Comparison of ENCODE assay signal across 27 mouse cellular contexts in genomic region chr3:123977168-123977567, GRCm38 (mm10).
DNase-seq lines count a peak whose midpoint lies in the region; ATAC-seq and TF ChIP-seq lines count a peak whose summit lies in the region.
"Had no signal": no experiment of that assay in that cellular context is flagged by ENCODE, and none has a peak within 500 bp of the region (broad histone marks: within the 10 kb centered on the region; RNA-seq: fewer than 3 reads in every experiment).

No protein-coding gene starts in this region.

- 94% methylated on average over 4 of the region's 4 CpGs for WGBS in forebrain, embryonic 13.5 days
- WGBS in forebrain, embryonic 11.5 days: 88% methylated on average over 4 of the region's 4 CpGs
- WGBS in intestine, postnatal 0 days: 75% methylated on average over 4 of the region's 4 CpGs

- no peak overlapping the region for H3K9ac ChIP-seq in forebrain, embryonic 13.5 days
- H3K9ac ChIP-seq in forebrain, embryonic 11.5 days (ENCODE audit: low read length): no peak overlapping the region
- no peak overlapping the region for H3K9ac ChIP-seq in intestine, postnatal 0 days (ENCODE audit: low read depth, low read length)
- H3K9ac ChIP-seq: kidney, embryonic 15.5 days; liver, embryonic 15.5 days; lung, embryonic 15.5 days; neural tube, embryonic 12.5 days had no signal

- no peak overlapping the region for H3K27ac ChIP-seq in forebrain, embryonic 13.5 days
- no peak overlapping the region for H3K27ac ChIP-seq in forebrain, embryonic 11.5 days (ENCODE audit: low read depth, low read length)
- no peak overlapping the region for H3K27ac ChIP-seq in intestine, postnatal 0 days (ENCODE audit: low read depth, low read length)
- H3K27ac ChIP-seq: embryonic facial prominence, embryonic 10.5 days; forebrain, embryonic 10.5 days; kidney, embryonic 15.5 days; left cerebral cortex, adult 2 months; limb, embryonic 10.5 days; liver, embryonic 15.5 days; lung, embryonic 15.5 days; neural tube, embryonic 12.5 days had no signal

- DNase-seq in forebrain, embryonic 11.5 days (ENCODE audit: low spot score): no peak
- DNase-seq in 3T3-L1 (ENCODE audit: low read depth, low spot score): peak; percentile 67
- peak; percentile 79 for DNase-seq in cerebellum, adult 11-12 months
- DNase-seq in cerebellum, postnatal 14 days: peak; percentile 89 to 92
- no peak for DNase-seq in thymus, postnatal 14 days
- DNase-seq: adrenal gland, postnatal 36 days; heart, postnatal 4 days; kidney, adult 11 months; kidney, postnatal 4 days; liver; lung, postnatal 36 days; midbrain, embryonic 14.5 days; retina, postnatal 1 day; right cerebral cortex, postnatal 25 days; spleen, adult 18-20 months had no signal

- TF ChIP-seq CTCF in intestine, postnatal 0 days (IDR thresholded peaks at IDR 0.05; ENCODE audit: low read depth): no peak

- no peaks in the 10 kb centered on the region for H3K4me1 ChIP-seq in forebrain, embryonic 13.5 days
- no peaks in the 10 kb centered on the region for H3K4me1 ChIP-seq in forebrain, embryonic 11.5 days (replicated peaks; ENCODE audit: control insufficient read depth, insufficient read depth, low read length)
- H3K4me1 ChIP-seq in intestine, postnatal 0 days (replicated peaks; ENCODE audit: control insufficient read depth, insufficient read depth, low read length): no peaks in the 10 kb centered on the region
- H3K4me1 ChIP-seq: embryonic facial prominence, embryonic 10.5 days; forebrain, embryonic 10.5 days; kidney, embryonic 15.5 days; limb, embryonic 10.5 days; liver, embryonic 15.5 days; lung, embryonic 15.5 days; megakaryocyte, embryonic 14.5 days; neural tube, embryonic 12.5 days had no signal

- no peak overlapping the region for H3K4me2 ChIP-seq in forebrain, embryonic 13.5 days
- no peak overlapping the region for H3K4me2 ChIP-seq in forebrain, embryonic 11.5 days (ENCODE audit: low read depth, low read length, severe bottlenecking)
- H3K4me2 ChIP-seq in intestine, postnatal 0 days (replicated peaks; ENCODE audit: low read depth): no peak overlapping the region
- H3K4me2 ChIP-seq: kidney, embryonic 15.5 days; liver, embryonic 15.5 days; lung, embryonic 15.5 days; neural tube, embryonic 12.5 days had no signal

- no peaks in the 10 kb centered on the region for H3K9me3 ChIP-seq in forebrain, embryonic 13.5 days (replicated peaks)
- H3K9me3 ChIP-seq in forebrain, embryonic 11.5 days (ENCODE audit: control insufficient read depth, low read length): no peaks in the 10 kb centered on the region
- H3K9me3 ChIP-seq in intestine, postnatal 0 days (ENCODE audit: control insufficient read depth): no peaks in the 10 kb centered on the region
- H3K9me3 ChIP-seq: embryonic facial prominence, embryonic 10.5 days; forebrain, embryonic 10.5 days; kidney, embryonic 15.5 days; limb, embryonic 10.5 days; liver, embryonic 15.5 days; lung, embryonic 15.5 days; megakaryocyte, embryonic 14.5 days; neural tube, embryonic 12.5 days had no signal

- no peaks in the 10 kb centered on the region for H3K27me3 ChIP-seq in forebrain, embryonic 13.5 days
- H3K27me3 ChIP-seq in forebrain, embryonic 11.5 days (ENCODE audit: control insufficient read depth, insufficient read depth, low read length): no peaks in the 10 kb centered on the region
- no peaks in the 10 kb centered on the region for H3K27me3 ChIP-seq in intestine, postnatal 0 days (replicated peaks; ENCODE audit: control insufficient read depth, insufficient read depth, low read length)
- H3K27me3 ChIP-seq: kidney, embryonic 15.5 days; liver, embryonic 15.5 days; lung, embryonic 15.5 days; megakaryocyte, embryonic 14.5 days; neural tube, embryonic 12.5 days had no signal

- no peaks in the 10 kb centered on the region for H3K36me3 ChIP-seq in forebrain, embryonic 13.5 days (ENCODE audit: poor library complexity, severe bottlenecking)
- H3K36me3 ChIP-seq in forebrain, embryonic 11.5 days (ENCODE audit: control insufficient read depth, insufficient read depth, low read length): no peaks in the 10 kb centered on the region
- no peaks in the 10 kb centered on the region for H3K36me3 ChIP-seq in intestine, postnatal 0 days (ENCODE audit: control insufficient read depth, insufficient read depth)
- H3K36me3 ChIP-seq: embryonic facial prominence, embryonic 10.5 days; forebrain, embryonic 10.5 days; kidney, embryonic 15.5 days; limb, embryonic 10.5 days; liver, embryonic 15.5 days; lung, embryonic 15.5 days; neural tube, embryonic 12.5 days had no signal

- ATAC-seq in forebrain, embryonic 13.5 days: 0 out of 2 replicates have a peak, but pooled peaks have one; percentile 41
- ATAC-seq in forebrain, embryonic 11.5 days (replicated peaks; ENCODE audit: low FRiP score): no peak
- ATAC-seq in intestine, postnatal 0 days: no peak
- ATAC-seq: CD4-positive, CD25-positive, alpha-beta regulatory T cell, adult 4 months had no signal

- H3K4me3 ChIP-seq in forebrain, embryonic 13.5 days: no peak overlapping the region
- no peak overlapping the region for H3K4me3 ChIP-seq in forebrain, embryonic 11.5 days (ENCODE audit: low read depth, low read length)
- no peak overlapping the region for H3K4me3 ChIP-seq in intestine, postnatal 0 days (ENCODE audit: low read depth, low read length)
- H3K4me3 ChIP-seq: embryonic facial prominence, embryonic 10.5 days; forebrain, embryonic 10.5 days; kidney, embryonic 15.5 days; left cerebral cortex, adult 2 months; limb, embryonic 10.5 days; liver, embryonic 15.5 days; lung, embryonic 15.5 days; megakaryocyte, embryonic 14.5 days; neural tube, embryonic 12.5 days had no signal

Comparison
In these comparisons a context has a peak if more than half of its experiments do, and no peak if none do; other contexts are left out.
1. DNase-seq: peak in 3T3-L1 (single experiment), cerebellum, adult 11-12 months (single experiment) and cerebellum, postnatal 14 days (2 of 2); none in forebrain, embryonic 11.5 days (single experiment) and thymus, postnatal 14 days (single experiment).